Mouse (Mus musculus) hindbrain, embryonic 13.5 days (tissue): ENCODE data around the gene Zmiz1. TPM values are rescaled to one million over a fixed set of nuclear protein-coding genes. Genes with fewer than 3 reads are reported as not detected.

Source experiments
- ATAC-seq: fragments of 200-750 bp; cut with Nextera tagmentation; 2 replicates; pipeline ENCODE4 v1.8.0; 2017; ENCODE audit warnings: moderate TSS enrichment; ENCODE audit not compliant: low FRiP score
- H3K27ac ChIP-seq: fragments of 300-500 bp; sonication (generic); 2 replicates; pipeline ENCODE4 v1.5.1; 2015; ENCODE audit warnings: inconsistent platforms, mild to moderate bottlenecking, moderate library complexity
- H3K27me3 ChIP-seq: fragments of 300-500 bp; sonication (generic); 2 replicates; pipeline ENCODE4 v1.6.1; 2015; ENCODE audit warnings: mild to moderate bottlenecking, inconsistent platforms
- H3K36me3 ChIP-seq: fragments of 300-500 bp; sonication (generic); 2 replicates; pipeline ENCODE4 v1.6.1; 2015; ENCODE audit warnings: mild to moderate bottlenecking, inconsistent platforms
- H3K4me1 ChIP-seq: fragments of 300-500 bp; sonication (generic); replicated peaks from 2 replicates; pipeline ENCODE4 v1.6.1; 2015; ENCODE audit warnings: inconsistent platforms
- H3K4me2 ChIP-seq: fragments of 300-500 bp; sonication (generic); 2 replicates; pipeline ENCODE4 v1.6.1; 2015; ENCODE audit warnings: inconsistent platforms, mild to moderate bottlenecking, moderate library complexity
- H3K4me3 ChIP-seq: fragments of 300-500 bp; sonication (generic); 2 replicates; pipeline ENCODE4 v1.5.1; 2015; ENCODE audit warnings: mild to moderate bottlenecking, inconsistent platforms
- H3K9ac ChIP-seq: fragments of 300-500 bp; sonication (generic); 2 replicates; pipeline ENCODE4 v1.6.1; 2015; ENCODE audit warnings: mild to moderate bottlenecking, inconsistent platforms
- H3K9me3 ChIP-seq: fragments of 300-500 bp; sonication (generic); 2 replicates; pipeline ENCODE4 v1.6.1; 2016; ENCODE audit warnings: inconsistent platforms
- whole genome bisulfite sequencing: fragments of 180-500 bp; shearing (Covaris S2); methylation state at CpG from one replicate; pipeline ENCODE4 v1.1.7; 2015; 5-methylcytosine and 5-hydroxymethylcytosine counted together
- polyA plus RNA-seq: library from polyadenylated mRNA; unstranded; fragments of >200 nt; fragmentation: Nextera tagmentation; extraction: Ambion mirVana; gene quantifications from 2 replicates; pipeline ENCODE4 v1.2.1, GENCODE M21; 2015

The Zmiz1 gene
- polyA plus RNA-seq, 1 experiment from 2014 or later = 58.5 TPM

GRCm38 (mm10) chr14:25639120-25639758 is 180.3 kb downstream of the Zmiz1 start:
- H3K9me3 ChIP-seq = no peaks in the 10 kb centered on the region
- H3K4me1 ChIP-seq = peaks cover 65% of the 10 kb centered on the region
- H3K4me3 ChIP-seq = no peak overlapping the region
- H3K9ac ChIP-seq = no peak overlapping the region
- ATAC-seq = no peak
- H3K27ac ChIP-seq = peak overlapping the region; percentile 58; the same call in 1 of the 2 replicates
- H3K4me2 ChIP-seq = no peak overlapping the region
- WGBS = 62% methylated on average over 11 of the region's 11 CpGs
- peaks cover 77% of the 10 kb centered on the region for H3K36me3 ChIP-seq
- H3K27me3 ChIP-seq = no peaks in the 10 kb centered on the region

GRCm38 (mm10) chr14:25639979-25640378 is 181.0 kb downstream of the Zmiz1 start:
- peak overlapping the region; percentile 58; the same call in 1 of the 2 replicates for H3K27ac ChIP-seq
- no peak overlapping the region for H3K4me2 ChIP-seq
- no peak overlapping the region for H3K4me3 ChIP-seq
- no peaks in the 10 kb centered on the region for H3K9me3 ChIP-seq
- peaks cover 57% of the 10 kb centered on the region for H3K4me1 ChIP-seq
- H3K27me3 ChIP-seq = no peaks in the 10 kb centered on the region
- H3K9ac ChIP-seq = no peak overlapping the region
- no peak for ATAC-seq
- peaks cover 84% of the 10 kb centered on the region for H3K36me3 ChIP-seq
- 90% methylated on average over 3 of the region's 3 CpGs for WGBS

GRCm38 (mm10) chr14:25640421-25641056 is 181.6 kb downstream of the Zmiz1 start:
- peak overlapping the region; percentile 44; the same call in 1 of the 2 replicates for H3K9ac ChIP-seq
- ATAC-seq = no peak
- peaks cover 89% of the 10 kb centered on the region for H3K36me3 ChIP-seq
- 66% methylated on average over 6 of the region's 6 CpGs for WGBS
- H3K27ac ChIP-seq = peak overlapping the region; percentile 58
- no peaks in the 10 kb centered on the region for H3K27me3 ChIP-seq
- no peak overlapping the region for H3K4me3 ChIP-seq
- peaks cover 52% of the 10 kb centered on the region for H3K4me1 ChIP-seq
- H3K9me3 ChIP-seq = no peaks in the 10 kb centered on the region
- no peak overlapping the region for H3K4me2 ChIP-seq

- no peak overlapping the region for H3K4me2 ChIP-seq
- 88% methylated on average over 6 of the region's 6 CpGs for WGBS
- no peak overlapping the region for H3K4me3 ChIP-seq
- peaks cover 89% of the 10 kb centered on the region for H3K36me3 ChIP-seq
- no peak for ATAC-seq
- H3K4me1 ChIP-seq = peaks cover 46% of the 10 kb centered on the region
- no peak overlapping the region for H3K9ac ChIP-seq
- H3K27me3 ChIP-seq = no peaks in the 10 kb centered on the region
- H3K27ac ChIP-seq = peak overlapping the region; percentile 58; the same call in 1 of the 2 replicates
- no peaks in the 10 kb centered on the region for H3K9me3 ChIP-seq
Observed at GRCm38 (mm10) chr14:25641067-25641466, 182.1 kb downstream of the Zmiz1 start.

GRCm38 (mm10) chr14:25645717-25646116 is 186.7 kb downstream of the Zmiz1 start:
- H3K27me3 ChIP-seq = no peaks in the 10 kb centered on the region
- peaks cover 90% of the 10 kb centered on the region for H3K36me3 ChIP-seq
- H3K9ac ChIP-seq = no peak overlapping the region
- no peak for ATAC-seq
- no peak overlapping the region for H3K4me3 ChIP-seq
- peak overlapping the region; percentile 42; the same call in 1 of the 2 replicates for H3K27ac ChIP-seq
- H3K9me3 ChIP-seq = no peaks in the 10 kb centered on the region
- H3K4me1 ChIP-seq = peaks cover 6% of the 10 kb centered on the region
- H3K4me2 ChIP-seq = no peak overlapping the region
- 89% methylated on average over 9 of the region's 9 CpGs for WGBS

- Histone ChIP-seq H3K27ac (0 out of 2 replicates have a peak overlapping the region, but pooled peaks have one; percentile 42), H3K9ac (no peak overlapping the region), H3K4me2 (no peak overlapping the region), H3K4me1 (peaks cover 5% of the 10 kb centered on the region; the same call in 1 of the 2 replicates), H3K9me3 (no peaks in the 10 kb centered on the region), H3K36me3 (peaks cover 95% of the 10 kb centered on the region), H3K4me3 (no peak overlapping the region), H3K27me3 (no peaks in the 10 kb centered on the region)
- 81% methylated on average over 2 of the region's 2 CpGs for WGBS
- no peak for ATAC-seq
Observed at GRCm38 (mm10) chr14:25646161-25646621, 187.2 kb downstream of the Zmiz1 start.

- H3K36me3 ChIP-seq = peaks cover 100% of the 10 kb centered on the region
- H3K4me3 ChIP-seq = no peak overlapping the region
- no peak overlapping the region for H3K4me2 ChIP-seq
- H3K9ac ChIP-seq = no peak overlapping the region
- H3K27me3 ChIP-seq = no peaks in the 10 kb centered on the region
- no peaks in the 10 kb centered on the region for H3K9me3 ChIP-seq
- no peaks in the 10 kb centered on the region for H3K4me1 ChIP-seq
- no peak for ATAC-seq
- WGBS = 99% methylated on average over 4 of the region's 4 CpGs
- no peak overlapping the region for H3K27ac ChIP-seq
Observed at GRCm38 (mm10) chr14:25651131-25651530, 192.1 kb downstream of the Zmiz1 start.

GRCm38 (mm10) chr14:25651905-25652304 is 192.9 kb downstream of the Zmiz1 start:
- 94% methylated on average over 9 of the region's 9 CpGs for WGBS
- no peak overlapping the region for H3K4me2 ChIP-seq

GRCm38 (mm10) chr14:25654401-25655197 is 195.6 kb downstream of the Zmiz1 start:
- Histone ChIP-seq H3K36me3 (peaks cover 100% of the 10 kb centered on the region), H3K4me1 (no peaks in the 10 kb centered on the region), H3K4me2 (no peak overlapping the region), H3K27me3 (no peaks in the 10 kb centered on the region), H3K27ac (no peak overlapping the region), H3K9me3 (no peaks in the 10 kb centered on the region), H3K4me3 (no peak overlapping the region), H3K9ac (no peak overlapping the region)
- WGBS = 93% methylated on average over 14 of the region's 14 CpGs
- ATAC-seq = 0 out of 2 replicates have a peak, but pooled peaks have one; percentile 6

More at GRCm38 (mm10) chr14:25651905-25652304, 192.9 kb downstream of the Zmiz1 start:
- Histone ChIP-seq H3K27me3 (no peaks in the 10 kb centered on the region), H3K9ac (no peak overlapping the region), H3K27ac (0 out of 2 replicates have a peak overlapping the region, but pooled peaks have one; percentile 0), H3K4me3 (no peak overlapping the region), H3K9me3 (no peaks in the 10 kb centered on the region), H3K4me1 (no peaks in the 10 kb centered on the region), H3K36me3 (peaks cover 100% of the 10 kb centered on the region)
- no peak for ATAC-seq

GRCm38 (mm10) chr14:25660661-25661060 is 201.7 kb downstream of the Zmiz1 start:
- WGBS = 53% methylated on average over 11 of the region's 11 CpGs
- peak overlapping the region; percentile 55; the same call in 1 of the 2 replicates for H3K27ac ChIP-seq
- no peak for ATAC-seq

GRCm38 (mm10) chr14:25661185-25661920 is 202.4 kb downstream of the Zmiz1 start:
- no peak for ATAC-seq
- H3K36me3 ChIP-seq = peaks cover 98% of the 10 kb centered on the region
- H3K27ac ChIP-seq = peak overlapping the region; percentile 35
- WGBS = 68% methylated on average over 17 of the region's 17 CpGs
- H3K27me3 ChIP-seq = no peaks in the 10 kb centered on the region
- H3K4me3 ChIP-seq = no peak overlapping the region
- H3K9ac ChIP-seq = no peak overlapping the region
- no peaks in the 10 kb centered on the region for H3K9me3 ChIP-seq
- H3K4me2 ChIP-seq = no peak overlapping the region
- peaks cover 28% of the 10 kb centered on the region for H3K4me1 ChIP-seq

More at GRCm38 (mm10) chr14:25660661-25661060, 201.7 kb downstream of the Zmiz1 start:
- Histone ChIP-seq H3K9ac (no peak overlapping the region), H3K4me1 (peaks cover 28% of the 10 kb centered on the region), H3K4me3 (no peak overlapping the region), H3K9me3 (no peaks in the 10 kb centered on the region), H3K27me3 (no peaks in the 10 kb centered on the region), H3K36me3 (peaks cover 98% of the 10 kb centered on the region), H3K4me2 (no peak overlapping the region)
